Mouse (Mus musculus) forebrain, embryonic 11.5 days (tissue): ENCODE data around the gene Fam107a. TPM values are rescaled to one million over a fixed set of nuclear protein-coding genes. Genes with fewer than 3 reads are reported as not detected.

Source experiments
- polyA plus RNA-seq: library from polyadenylated mRNA; unstranded; fragments of >200 nt; fragmentation: Nextera tagmentation; extraction: Ambion mirVana; gene quantifications from 2 replicates; pipeline ENCODE4 v1.2.1, GENCODE M21; 2014

The Fam107a gene
- polyA plus RNA-seq, 1 experiment from 2014 or later = 0.29 TPM

Other genes with a start within 250 kb of the Fam107a start
- 64.5 and 69.2 TPM in 2 replicates for gene Rpp14, start 237.7 kb downstream of the Fam107a start, polyA plus RNA-seq
- gene Pxk, start 219.8 kb downstream of the Fam107a start, polyA plus RNA-seq = 24.3 and 26.4 TPM in 2 replicates
- 202 and 213 TPM in 2 replicates for gene Pdhb, start 145.0 kb downstream of the Fam107a start, polyA plus RNA-seq
- gene Kctd6, start 103.9 kb downstream of the Fam107a start, polyA plus RNA-seq = 13.7 and 14.3 TPM in 2 replicates
- gene Acox2, start 58.7 kb downstream of the Fam107a start, polyA plus RNA-seq = not detected in 2 replicates
- not detected in 2 replicates for gene Oit1, start 60.7 kb upstream of the Fam107a start, polyA plus RNA-seq